Mouse (Mus musculus) olfactory bulb, adult 2 months (tissue): ENCODE measurements around the gene Nrp2. TPM values are rescaled to one million over a fixed set of nuclear protein-coding genes. Genes with fewer than 3 reads are reported as not detected.
A peak's percentile ranks its signal among the peaks of the same experiment; 100 is the strongest.

Source experiments
- H3K27ac ChIP-seq: fragments of 200-500 bp; 2 replicates; pipeline ENCODE4 v1.5.1; 2012; ENCODE audit warnings: low read depth, low read length; ENCODE audit not compliant: insufficient read depth
- H3K4me1 ChIP-seq: fragments of 200-500 bp; 2 replicates; pipeline ENCODE4 v1.6.1; 2012; ENCODE audit warnings: low read length; ENCODE audit not compliant: control insufficient read depth, insufficient read depth
- H3K4me3 ChIP-seq: fragments of 200-500 bp; 2 replicates; pipeline ENCODE4 v1.5.1; 2012; ENCODE audit warnings: mild to moderate bottlenecking, low read depth, low read length, moderate library complexity; ENCODE audit not compliant: insufficient read depth
- CTCF ChIP-seq: fragments of 200-500 bp; IDR thresholded peaks from 2 replicates; pipeline ENCODE4 v1.5.1; 2012; ENCODE audit warnings: low read depth, mild to moderate bottlenecking, low read length, moderate library complexity; ENCODE audit not compliant: insufficient read depth
- POLR2A ChIP-seq: fragments of 200-500 bp; IDR thresholded peaks from 2 replicates; pipeline ENCODE4 v1.6.1; 2012; ENCODE audit warnings: mild to moderate bottlenecking, low read depth, low read length, moderate library complexity; ENCODE audit not compliant: insufficient read depth
- WGBS: fragments of 180-500 bp; shearing (Covaris S2); methylation state at CpG from one replicate; pipeline ENCODE4 v1.1.7; 2018; 5-methylcytosine and 5-hydroxymethylcytosine counted together
- polyA plus RNA-seq: library from polyadenylated mRNA; stranded (reverse); fragments of >200 nt; gene quantifications from 2 replicates; pipeline ENCODE4 v1.2.4, GENCODE M21; 2012; ENCODE audit warnings: low replicate concordance; ENCODE audit not compliant: missing spikeins, insufficient read depth, insufficient read length

Nrp2 gene
- polyA plus RNA-seq, 1 experiment = not detected

DNA sequence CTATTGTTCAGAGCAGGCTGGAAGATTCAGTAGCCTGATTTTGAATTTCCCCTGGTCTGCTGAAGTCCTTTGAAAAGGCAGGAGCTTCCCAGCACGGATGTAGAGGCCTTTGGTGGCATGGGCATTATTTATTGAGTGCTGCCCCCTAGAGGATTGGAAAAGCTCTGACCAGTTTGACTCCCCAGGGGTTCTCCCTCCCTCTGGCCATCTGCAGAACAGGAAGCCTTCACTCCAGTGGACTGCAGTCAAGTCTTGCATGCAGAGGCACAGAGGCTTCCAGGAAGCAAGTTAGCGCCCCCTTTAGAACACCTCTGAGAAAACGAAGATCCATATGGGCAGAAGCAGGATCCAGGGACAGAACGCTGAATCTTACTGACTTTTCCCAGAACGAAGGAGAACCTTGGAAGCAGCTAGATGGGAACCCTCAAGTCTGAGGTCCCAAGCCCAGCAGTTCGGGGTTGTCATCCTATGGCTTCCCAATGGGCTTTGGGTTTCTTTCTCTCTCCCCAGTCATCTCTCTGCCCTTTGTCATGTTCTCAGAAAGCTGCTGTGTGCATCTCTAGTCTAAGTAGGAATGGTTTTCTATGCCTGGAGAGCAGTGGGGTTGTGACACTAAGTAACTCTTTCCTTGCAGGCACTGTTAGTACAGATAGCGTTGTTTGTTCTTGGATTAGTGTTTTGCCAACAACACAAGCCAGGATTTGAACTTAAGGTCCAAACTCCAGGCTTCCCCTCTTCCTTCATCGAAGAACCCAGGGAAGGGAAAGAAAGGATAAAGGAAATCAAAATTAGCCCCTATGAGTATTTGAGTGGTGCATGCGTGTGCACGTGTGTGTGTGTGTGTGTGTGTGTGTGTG lies 1.8 kb upstream of the Nrp2 start:
- Histone ChIP-seq H3K4me1 (peaks cover 14% of the 10 kb centered on the region), H3K27ac (no peak overlapping the region), H3K4me3 (no peak overlapping the region)
- TF ChIP-seq POLR2A (no peak), CTCF (peak; percentile 43; the same call in 1 of the 2 replicates)
- WGBS = 43% methylated on average over 10 of the region's 10 CpGs

DNA sequence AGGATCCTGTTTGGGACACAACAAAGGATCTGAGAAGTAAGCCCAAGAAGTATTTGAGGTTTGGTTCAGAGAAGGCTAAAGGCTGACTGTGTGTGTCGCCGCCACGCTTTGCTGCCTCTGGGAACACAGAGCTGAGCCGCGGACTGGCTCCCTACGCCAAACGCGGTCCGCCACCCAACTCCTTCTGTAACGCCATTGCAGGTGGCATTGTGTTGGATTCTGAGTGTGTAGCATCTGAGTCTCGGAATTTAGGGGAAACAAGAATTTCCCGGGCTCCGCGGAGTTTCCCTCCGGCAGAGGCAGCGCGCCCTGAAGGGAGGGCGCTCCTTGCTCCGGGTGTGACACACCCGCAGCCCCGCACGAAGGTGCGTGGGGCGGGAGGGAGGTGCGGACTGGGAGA lies 342 bp upstream of the Nrp2 start:
- WGBS = 1% methylated on average over 25 of the region's 25 CpGs
- peak overlapping the region; percentile 60 for H3K4me3 ChIP-seq
- TF ChIP-seq POLR2A = no peak
- no peak; the same call in 1 of the 2 replicates for TF ChIP-seq CTCF

DNA sequence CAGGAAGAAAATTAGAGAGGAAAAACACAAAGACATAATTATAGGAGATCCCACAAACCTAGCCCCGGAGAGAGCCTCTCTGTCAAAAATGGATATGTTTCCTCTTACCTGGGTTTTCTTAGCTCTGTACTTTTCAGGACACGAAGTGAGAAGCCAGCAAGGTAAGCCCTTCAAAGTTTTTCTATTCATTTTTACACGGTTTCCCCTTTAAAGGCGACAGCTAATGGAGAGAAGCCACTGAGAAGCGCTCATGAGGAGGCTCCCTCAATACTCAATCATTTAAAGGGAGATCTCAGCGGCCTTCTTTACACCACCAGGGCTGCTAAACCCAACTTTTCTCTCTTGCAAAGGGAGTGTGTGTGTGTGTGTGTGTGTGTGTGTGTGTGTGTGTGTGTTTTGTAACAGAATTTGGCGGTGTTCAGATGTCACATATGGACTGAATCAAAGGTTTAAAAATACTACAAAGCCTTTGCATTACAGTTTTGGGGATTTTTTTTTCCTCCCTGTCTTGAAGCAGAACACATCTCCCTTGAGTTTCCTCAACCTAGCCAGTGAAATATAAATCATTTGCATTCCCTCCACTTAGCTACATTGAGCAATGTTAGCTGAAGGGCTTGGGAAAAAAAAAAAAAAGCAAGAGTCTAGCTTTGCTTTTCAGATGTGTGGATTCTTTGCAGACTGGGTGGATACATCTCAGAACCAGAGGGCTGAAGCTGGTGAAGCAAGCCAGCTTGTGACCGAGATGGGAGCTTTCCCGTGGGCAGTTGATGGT lies 1.2 kb downstream of the Nrp2 start:
- Histone ChIP-seq H3K4me3 (peak overlapping the region; percentile 16; the same call in 1 of the 2 replicates), H3K4me1 (peaks cover 25% of the 10 kb centered on the region), H3K27ac (no peak overlapping the region; the same call in 1 of the 2 replicates)
- no peak for TF ChIP-seq CTCF
- no peak for TF ChIP-seq POLR2A
- WGBS = 35% methylated on average over 9 of the region's 9 CpGs

More for the DNA sequence above, 342 bp upstream of the Nrp2 start:
- Histone ChIP-seq H3K27ac (no peak overlapping the region), H3K4me1 (peaks cover 25% of the 10 kb centered on the region)

DNA sequence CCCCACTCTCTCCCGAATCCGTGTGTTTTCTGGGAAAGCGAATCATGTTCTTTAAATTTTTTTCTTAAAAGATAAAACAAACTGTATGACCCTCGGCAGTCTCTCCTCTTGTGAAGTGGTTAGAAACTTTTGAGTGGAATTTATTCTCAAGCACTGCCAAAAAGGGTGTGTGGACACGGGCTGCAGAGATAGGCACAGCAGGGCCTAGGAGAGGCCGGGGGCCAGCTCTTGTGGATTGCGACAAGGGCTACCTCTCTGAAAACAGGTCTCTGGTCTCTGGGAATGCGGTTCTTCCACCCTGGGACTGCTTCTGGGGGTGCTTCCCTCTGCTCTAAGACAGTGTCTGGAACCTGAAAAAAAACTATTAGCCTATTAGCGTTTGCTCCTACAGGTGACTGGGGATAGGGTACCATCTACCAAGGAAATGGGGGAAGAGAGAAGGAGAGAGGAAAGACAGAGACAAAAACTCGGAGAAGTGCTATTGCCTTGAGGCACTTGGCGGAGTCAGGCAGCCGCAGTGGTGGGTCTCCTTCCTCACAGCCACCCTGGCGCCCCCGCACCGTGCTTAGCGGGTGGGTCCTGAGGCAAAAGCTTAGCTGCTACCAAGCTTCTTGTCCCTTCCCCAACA lies 1.9 kb downstream of the Nrp2 start:
- Histone ChIP-seq H3K4me1 (peaks cover 26% of the 10 kb centered on the region), H3K27ac (no peak overlapping the region), H3K4me3 (peak overlapping the region; percentile 58)
- TF ChIP-seq CTCF = no peak
- 39% methylated on average over 16 of the region's 16 CpGs for WGBS

DNA sequence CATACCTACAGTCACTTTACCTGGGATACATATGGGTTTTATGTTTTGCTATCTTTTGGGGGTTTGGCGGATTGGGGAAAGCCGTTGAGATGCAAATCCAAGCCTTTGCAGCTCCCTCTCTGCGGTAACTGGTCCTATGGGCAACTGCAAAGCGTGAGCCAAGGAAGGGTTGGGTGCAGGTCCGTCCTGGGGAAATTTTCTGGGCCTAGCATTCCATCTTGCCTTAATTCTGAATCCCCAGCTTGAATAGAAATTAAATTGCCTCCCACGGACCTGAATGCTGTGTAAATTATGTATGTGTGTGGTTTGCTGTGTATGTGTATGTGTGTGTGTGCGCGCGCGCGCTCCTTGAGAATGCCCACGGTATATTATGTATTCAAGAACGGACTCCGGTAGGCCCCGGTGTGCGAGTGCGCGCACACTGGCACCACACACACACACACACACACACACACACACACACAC lies 2.5 kb downstream of the Nrp2 start:
- TF ChIP-seq CTCF (no peak), POLR2A (no peak)
- Histone ChIP-seq H3K27ac (no peak overlapping the region), H3K4me1 (peaks cover 27% of the 10 kb centered on the region), H3K4me3 (peak overlapping the region; percentile 58)
- 13% methylated on average over 18 of the region's 18 CpGs for WGBS

DNA sequence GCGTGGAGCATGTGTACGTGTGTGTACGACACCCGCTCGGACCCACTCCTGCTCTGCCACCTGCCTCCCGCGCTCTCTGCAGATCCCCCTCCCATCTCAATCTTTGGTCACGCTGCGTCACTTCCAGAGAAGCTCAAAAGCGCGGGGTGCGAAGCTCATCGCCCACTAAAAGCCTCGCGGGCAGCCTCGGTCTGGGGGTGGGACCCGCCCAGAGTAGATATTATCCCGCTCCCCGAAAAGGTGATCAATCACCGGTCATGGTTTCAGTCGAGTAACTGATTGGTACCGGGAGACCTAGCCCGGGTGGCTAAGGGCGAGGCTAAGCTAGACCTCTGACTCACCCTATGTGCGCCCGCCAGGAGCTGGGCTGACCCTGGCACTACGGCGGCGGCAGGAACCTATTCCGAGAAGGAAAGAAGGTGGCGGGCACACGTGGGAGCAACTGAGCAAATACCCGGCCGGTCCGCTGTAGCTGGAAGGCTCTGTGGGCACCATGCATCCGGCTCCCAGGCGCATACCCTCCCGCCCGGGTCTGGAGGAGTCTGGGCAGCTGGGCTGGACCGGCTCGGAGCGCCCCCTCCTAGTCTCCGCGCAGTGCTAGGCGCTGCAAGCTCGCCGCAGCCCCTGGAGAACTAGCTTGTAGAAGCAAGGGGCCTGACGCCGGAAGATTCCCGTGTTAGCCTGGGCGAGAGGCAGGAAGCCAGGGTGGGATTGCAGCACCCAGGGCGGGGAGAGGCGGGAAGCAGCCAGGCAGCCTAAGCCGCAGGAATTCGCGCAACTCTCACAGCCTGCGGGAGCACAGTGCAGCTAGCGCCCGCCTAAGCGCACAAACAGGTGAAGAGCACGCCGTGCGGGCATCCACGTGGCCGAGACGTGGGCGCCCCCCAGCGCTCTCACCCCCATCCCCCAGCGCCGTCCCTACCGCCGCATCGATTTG lies 3.3 kb downstream of the Nrp2 start:
- Histone ChIP-seq H3K27ac (no peak overlapping the region), H3K4me3 (peak overlapping the region; percentile 58), H3K4me1 (peaks cover 27% of the 10 kb centered on the region)
- TF ChIP-seq CTCF = 0 out of 2 replicates have a peak, but pooled peaks have one; percentile 23
- no peak for TF ChIP-seq POLR2A
- 1% methylated on average over 73 of the region's 73 CpGs for WGBS

DNA sequence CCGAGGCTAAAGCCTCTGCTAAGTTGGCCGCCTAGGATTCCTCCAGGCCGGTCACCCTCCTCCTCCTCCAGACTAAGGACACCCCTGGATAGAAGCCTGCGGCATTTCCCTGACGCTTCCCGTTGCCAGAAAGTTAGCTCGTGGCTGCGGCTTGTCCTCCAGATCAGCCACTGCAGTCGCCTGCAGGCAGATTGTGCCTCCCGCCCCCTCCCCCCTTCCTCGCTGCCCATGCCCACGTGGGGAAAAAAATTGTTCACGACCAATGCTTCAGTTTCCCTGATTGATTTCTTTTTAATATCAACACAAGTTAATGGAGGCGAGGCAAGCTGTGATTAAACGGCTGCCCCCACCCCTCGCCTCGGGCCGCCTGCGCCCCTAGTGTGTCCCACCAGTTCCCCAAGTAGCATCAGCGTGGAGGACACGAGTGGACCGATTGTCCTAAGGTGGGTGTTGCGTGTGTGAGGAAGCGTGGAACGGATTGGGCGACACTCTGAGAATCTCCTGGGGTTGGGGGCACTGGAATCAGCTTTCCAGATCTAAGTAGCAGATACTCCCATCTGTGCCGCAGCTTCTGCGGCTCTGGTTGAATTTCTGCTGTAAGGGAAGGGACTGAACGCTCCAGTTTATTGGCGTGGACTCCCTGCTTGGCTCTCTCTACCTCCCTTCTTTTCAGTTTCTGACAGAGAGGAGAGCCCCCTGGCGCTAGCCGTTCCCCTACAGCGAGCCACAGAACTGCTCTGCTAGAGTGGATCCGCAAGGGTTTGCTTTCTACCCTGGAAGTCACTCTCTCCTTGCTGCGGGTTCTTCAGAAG lies 4.2 kb downstream of the Nrp2 start:
- 1% methylated on average over 35 of the region's 35 CpGs for WGBS
- TF ChIP-seq CTCF = no peak
- no peak for TF ChIP-seq POLR2A
- H3K4me3 ChIP-seq = peak overlapping the region; percentile 58
- H3K27ac ChIP-seq = no peak overlapping the region
- H3K4me1 ChIP-seq = peaks cover 27% of the 10 kb centered on the region
